Mouse (Mus musculus): Measurements from ENCODE around the gene Hrk.

Gene Hrk

DNA sequence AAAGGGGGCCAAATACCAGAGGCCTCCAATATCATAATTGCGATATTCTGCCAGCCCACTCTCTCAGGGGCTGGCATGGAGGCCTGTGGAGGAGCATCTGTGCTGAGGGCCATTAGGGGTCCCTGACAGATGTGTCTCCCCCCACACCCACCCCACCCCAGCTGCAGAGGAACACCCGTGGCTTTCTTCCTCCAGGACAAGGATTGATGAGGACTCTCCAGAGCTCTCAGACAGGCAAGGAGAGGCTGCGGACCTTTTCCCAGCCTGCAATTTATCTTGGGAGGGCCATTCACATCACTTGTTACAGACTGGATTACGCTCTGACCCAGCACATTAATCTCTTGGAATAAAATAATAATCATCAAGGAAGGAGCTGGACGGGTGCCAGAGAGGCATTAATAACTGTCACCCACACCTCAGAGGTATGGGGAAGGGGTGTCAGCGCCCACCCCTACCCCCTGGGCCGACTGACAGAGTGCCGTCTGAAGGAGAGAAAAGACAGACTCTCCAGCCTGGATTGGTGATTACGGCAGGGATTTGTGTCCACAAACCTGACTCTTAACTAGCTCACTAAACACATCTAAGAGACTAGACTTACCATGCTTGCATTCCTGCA, 58.8 kb downstream of the Hrk start:
- DNase-seq (ENCODE audit: low spot score) = no peak

DNA sequence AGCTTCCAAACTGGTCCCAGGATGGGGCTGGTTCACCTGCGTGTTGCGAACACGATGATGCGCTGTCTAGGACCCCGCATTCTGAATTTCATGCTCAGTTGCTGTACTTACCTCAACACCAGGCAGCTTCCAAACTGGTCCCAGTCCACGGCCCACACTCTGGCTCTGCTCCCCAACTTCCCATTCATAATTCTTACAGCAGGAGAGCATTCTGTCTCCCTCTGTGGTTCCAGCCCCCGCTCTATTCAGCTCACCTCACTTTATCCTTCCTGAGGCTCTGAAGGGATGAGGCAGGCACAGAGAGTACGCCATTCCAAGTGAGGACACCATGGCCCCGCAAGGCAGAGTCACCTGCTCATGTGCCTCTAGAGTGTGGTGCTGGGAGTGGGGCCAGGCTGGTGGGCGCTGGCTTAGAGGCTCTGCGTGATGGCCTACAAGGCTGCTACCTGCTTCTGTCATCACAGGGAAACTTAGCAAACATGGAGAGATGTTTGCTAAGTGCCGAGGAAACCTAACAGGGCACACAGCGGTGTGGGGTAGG, 65.7 kb downstream of the Hrk start:
- no peak for DNase-seq (ENCODE audit: low spot score)

DNA sequence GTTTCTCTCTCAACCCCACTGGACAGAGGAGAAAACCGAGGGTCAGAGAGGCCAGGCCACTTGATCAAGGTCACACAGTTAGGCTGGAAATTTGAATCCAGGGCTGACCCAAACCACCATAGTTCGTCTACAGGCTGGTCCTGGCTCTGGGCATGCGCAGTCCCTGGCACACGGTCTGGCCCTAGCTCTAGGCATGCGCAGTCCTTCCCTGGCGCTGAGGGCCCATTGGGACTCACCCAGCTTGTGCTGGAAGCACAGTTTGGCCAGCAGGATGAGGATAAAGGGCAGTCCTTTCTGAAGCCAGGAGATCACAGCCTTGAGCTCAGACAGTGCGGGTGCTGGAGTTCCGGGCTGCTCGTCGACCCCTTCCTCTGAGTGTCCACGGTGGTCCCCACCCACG, 72.4 kb downstream of the Hrk start:
- no peak for DNase-seq (ENCODE audit: low spot score)

All from ovary, postnatal 14 days (tissue).